Mouse (Mus musculus): ENCODE results near the gene Myl9.
A peak's percentile ranks its signal among the peaks of the same experiment; 100 is the strongest.
"Not testable (repeated sequence)": the region's sequence is repeated elsewhere in the genome, so short reads cannot be mapped to it uniquely, and the experiment has no call there.

Myl9 gene

DNA sequence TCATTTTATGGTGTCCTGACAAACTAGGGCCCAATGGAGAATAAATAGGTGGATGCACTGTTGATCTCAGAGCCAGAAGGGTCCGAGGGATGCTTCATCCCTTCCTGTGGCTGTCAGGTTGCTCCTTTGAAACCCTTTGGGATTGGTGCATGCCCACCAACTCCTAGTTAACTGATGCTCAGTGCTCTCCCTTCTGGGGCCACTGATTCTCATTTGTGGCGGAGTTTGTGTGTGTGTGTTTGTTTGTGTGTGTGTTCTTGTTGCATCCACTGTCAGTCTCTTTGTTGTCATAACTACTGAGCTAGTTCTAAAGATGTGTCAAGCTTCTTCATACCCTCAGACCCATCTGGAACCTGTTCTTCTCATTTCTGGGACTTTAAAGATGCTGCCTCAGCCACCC is 9.7 kb downstream of the Myl9 start:
- DNase-seq (ENCODE audit: low spot score): peak; percentile 38

DNA sequence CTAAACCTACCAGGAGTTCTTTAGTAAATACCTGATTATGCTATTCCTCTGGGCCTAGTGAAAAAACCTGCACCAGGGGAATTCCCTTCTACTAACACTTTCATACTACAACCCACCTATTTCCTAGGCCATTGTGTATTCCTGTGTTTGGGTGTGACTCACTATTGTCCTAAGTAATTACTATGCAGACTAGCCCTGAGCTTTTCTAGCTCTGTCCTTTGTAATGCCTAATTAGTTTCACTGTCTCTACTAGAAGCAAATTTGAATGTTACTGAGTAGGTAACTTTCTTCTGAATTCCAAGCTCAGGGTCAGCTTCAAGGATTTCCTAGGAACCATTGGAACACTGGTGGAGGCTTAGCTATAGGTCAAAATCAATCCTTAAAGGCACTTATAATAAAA is 11.1 kb downstream of the Myl9 start:
- DNase-seq (ENCODE audit: low spot score): not testable (repeated sequence)

DNA sequence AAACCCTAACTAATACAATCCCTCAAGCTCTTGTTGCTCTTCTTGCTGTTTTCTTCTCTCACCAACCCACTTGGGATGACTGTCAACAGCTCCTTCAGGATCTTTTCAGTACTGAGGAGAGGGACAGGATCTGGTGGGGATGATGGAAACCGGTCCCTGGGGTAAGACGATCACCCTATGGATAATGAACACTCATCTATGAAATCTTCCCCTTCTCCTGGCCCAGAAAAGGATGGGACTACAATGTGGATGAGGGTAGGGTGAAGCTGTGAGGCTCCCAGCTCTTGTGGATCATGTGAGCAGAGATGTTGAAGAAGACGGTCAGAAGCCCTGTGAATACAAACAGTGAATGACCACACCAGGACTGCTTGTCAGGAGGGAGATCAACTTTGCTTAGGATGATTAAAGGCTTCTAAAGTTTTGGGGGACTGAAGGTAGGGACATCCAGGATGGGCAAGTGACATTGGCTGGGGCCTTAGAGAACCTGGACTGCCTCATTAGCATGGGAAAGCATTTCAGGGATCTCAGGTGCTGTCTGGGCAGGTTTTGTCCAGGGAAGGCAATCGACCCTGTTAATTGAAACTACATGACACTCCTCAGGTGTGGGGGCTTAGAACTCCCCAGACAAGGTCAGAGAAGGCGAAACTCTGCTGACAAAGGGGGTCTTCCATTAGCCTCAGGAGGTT is 12.0 kb downstream of the Myl9 start:
- DNase-seq (ENCODE audit: low spot score): peak; percentile 26

DNA sequence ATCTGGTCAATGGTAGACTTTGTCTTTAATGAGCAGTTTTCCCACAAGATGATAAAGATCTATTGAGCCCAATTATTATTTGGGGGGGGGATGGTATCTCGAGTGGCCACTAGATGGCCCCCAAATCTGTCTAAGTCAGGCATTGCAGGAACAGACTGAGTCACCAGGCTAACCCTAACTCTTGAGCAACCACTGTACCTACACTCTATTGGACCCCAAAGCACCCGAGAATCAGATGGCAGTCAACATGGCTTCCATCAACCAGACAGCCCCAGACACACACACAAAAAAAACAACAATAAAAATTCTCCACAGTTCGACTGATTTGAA is 12.5 kb downstream of the Myl9 start:
- DNase-seq (ENCODE audit: low spot score): peak; percentile 24

DNA sequence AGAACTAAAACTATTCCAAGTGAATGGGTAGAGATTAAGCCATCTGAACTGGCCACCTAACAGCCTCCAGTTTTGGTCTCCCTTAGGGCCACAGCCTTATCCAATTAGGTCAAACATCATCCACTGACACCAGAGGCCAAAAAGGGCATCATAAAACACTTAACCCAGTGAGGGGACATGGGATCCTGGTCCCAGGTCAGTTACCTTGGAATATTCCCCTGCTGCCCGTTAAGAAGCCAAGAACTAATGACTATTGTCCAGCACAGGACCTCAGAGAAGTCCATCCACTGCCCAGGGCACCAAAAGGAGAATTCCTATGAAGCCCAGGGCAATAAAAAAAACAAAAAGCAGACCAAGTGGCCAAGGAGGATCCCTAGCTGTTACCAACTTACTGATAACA is 13.6 kb downstream of the Myl9 start:
- peak; percentile 30 for DNase-seq (ENCODE audit: low spot score)

DNA sequence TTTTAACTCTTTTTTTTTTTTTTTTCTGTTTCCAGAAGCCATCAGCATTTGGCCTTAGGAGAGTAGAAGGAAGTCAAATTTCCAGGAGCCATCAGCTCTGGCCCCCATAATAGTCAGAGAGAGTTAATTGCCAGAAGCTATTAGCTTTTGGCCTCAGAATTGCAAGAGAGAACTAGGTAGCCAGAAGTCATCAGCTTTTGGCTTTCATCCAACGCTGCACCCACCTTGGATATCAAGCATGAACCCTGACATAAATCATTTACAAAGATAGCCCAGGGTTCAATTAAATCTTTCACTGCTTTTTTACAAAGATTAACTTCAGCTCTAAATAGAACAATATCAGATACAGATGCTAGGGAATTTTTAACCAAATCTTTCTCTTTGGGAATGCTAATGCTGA is 23.3 kb downstream of the Myl9 start:
- DNase-seq (ENCODE audit: low spot score): peak; percentile 14

DNA sequence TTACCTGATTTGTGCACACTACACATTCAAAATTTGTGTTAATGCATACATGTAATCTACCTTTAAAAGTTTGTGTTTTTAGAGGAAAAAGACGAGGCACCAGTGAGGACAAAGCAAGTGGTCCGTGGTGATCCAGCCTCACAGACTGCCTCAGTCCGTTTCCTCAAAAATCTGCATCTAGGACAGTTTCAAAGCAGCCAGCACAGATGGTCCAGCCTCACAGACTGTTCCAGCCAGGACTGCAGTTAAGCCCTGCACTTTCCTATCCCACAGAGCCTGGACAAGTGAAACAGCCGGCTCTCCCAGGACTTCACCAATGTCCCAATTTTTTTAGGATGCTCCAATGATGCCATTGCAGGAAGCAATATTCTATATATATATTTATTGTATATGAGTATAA is 25.8 kb downstream of the Myl9 start:
- peak; percentile 34 for DNase-seq (ENCODE audit: low spot score)

DNA sequence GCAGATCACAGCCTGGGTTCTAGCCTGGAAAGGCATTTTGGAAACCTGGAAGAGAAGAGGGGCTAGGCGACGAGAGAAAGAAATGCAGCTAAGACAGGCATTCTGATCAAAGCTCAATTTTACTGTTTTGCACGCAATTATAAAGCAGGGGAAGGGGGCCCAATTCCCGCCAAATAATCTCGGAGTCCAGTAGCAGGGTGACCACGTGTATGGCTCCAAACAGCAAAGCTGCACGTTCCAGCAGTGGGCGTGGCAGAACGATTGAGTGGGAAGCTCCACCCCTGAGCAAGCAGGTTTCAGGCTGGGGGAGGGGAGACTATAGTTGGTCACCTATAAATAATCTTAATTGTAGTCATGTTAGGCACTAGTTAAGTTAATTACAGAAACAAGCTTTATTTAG is 26.9 kb downstream of the Myl9 start:
- DNase-seq (ENCODE audit: low spot score): peak; percentile 37

DNA sequence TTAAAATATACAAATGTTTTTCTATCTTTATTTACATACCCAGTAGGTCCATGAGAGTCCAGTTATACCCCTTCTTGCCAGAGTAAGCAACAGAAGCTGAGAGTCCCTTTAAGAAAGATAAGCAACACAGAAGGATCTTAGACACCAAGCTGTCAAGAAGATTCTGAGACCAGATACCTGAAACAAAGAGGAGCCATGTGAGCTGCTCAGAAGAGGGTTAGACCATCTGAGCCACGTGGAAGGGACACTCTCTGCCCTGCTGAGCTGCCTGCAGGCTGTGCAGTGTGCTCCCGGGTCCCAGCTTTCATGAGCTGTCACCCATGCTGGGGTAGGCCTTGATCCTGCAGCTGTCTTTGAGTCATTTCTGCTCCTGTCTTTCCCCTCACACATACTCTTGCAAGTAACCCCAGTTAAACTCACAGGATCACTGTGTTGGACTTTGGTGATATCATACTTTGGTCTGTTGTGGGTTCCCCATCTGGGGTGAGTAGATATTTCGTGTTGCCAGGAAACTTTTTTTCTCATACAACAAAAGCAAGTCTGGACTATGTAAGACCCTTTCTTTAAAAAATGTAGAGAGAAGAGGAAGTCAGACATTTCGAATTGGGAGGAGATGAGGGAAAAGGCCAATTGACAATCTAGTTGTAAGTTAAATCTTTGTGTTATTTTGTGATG is 28.6 kb downstream of the Myl9 start:
- DNase-seq (ENCODE audit: low spot score): peak; percentile 13

DNA sequence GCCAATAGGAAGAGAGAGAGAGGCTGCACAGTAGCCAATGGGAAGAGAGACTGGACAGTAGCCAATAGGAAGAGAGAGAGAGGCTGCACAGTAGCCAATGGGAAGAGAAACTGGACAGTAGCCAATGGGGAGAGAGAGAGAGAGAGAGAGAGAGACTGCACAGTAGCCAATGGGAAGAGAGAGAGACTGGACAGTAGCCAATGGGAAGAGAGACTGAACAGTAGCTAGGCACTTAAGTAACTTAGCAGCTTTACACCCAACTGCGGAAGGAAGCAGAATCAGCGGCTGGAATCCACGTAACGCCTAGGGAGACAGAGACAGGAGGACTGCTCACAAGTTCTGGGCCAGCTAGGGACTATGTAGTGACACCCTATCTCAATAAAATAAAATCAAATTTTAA is 29.4 kb downstream of the Myl9 start:
- DNase-seq (ENCODE audit: low spot score): peak; percentile 35

DNA sequence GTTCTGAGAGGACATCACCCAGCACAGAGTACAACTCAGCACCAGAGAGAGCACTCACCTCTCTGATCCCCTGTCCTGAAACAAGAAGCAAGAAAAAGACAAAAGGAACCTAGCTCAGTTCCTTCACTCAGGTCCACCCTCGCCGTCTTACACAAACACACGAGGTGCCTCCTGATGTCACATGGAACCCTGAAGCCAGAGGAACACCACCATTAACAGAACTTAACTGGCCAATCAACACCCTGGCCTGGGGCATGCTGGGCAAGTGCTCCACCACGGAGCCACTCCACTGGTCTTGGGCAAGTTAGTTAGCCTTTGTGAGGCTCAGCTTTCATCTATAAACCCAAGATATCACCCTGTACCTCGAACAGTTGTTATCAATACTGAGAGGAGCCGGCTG is 31.7 kb downstream of the Myl9 start:
- peak; percentile 30 for DNase-seq (ENCODE audit: low spot score)

DNA sequence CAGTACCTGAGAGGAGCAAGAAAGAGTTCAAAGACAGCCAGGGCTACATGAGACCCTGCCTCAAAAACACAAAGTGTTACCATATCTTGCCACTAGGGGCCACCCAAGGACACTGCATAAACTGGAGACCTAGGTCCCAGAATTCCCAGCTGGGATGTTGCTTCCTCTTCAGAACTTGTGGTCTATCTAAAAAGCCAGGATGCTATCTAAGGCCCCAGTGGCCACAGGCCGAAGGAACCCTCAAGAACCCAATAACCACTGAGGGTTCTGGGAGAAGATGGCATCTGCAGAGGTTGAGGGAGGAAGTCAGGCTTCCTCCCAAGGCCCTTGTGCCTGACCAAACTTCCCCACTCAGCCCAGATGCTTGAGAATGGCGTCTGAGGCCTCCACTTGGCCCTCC is 34.4 kb downstream of the Myl9 start:
- peak; percentile 80 for DNase-seq (ENCODE audit: low spot score)

DNA sequence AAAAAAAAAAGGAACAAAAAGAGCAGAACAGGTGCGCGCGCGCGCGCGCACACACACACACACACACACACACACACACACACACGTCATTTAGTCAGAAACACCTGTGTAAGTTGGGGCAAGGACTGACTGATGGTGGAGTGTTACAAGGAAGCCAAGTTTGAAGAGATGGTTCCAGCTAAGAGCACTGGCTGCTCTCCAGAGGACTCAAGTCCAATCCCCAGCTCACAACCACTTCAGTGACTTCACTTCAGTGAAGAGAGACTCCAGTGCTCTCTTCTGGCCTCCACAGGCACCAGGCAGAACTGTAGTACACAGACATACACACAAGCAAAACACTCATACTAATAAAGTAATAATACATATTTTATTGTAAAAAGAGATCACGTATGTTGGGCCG is 35.5 kb downstream of the Myl9 start:
- peak; percentile 39 for DNase-seq (ENCODE audit: low spot score)

DNA sequence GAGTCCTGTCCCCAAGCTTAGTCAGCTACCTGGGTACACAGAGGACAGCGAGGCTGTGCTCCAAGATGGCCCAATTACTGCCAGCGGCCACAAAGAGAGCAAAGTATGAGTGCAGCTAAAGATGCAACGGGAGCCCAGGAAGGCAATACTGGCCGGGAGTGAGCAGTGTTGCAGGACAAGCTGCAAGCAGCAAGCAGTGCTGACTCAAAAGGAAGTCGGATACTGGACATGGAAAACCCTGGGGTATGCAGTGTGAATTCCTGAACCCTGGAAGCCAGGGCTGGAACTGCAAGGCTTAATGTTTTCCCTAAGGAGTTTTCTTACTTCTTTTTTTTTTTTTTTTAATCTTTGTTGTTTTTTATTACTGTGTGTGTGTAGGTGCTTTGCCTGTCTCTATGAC is 36.3 kb downstream of the Myl9 start:
- no peak for DNase-seq (ENCODE audit: low spot score)

DNA sequence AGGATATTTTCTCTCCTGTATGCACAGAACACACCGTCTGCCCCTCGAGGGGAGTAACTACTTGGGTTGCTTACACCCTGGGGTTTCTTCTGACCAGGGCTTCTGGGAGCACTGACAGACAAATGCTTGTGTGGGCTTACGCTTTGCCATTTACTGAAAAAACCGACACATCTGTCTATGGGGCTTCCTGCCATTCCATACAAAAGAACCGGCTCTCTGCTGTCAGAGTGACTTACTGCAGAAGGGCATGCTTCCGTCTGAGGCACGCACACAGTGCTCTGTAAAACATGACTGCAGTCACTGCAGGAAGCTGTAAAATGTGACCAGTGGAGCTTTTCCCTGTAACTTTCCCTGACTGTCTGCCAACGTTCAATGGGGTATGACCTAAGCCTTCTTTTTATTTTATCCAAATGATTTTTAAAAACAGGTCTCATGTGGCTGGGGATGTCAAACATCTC is 39.2 kb downstream of the Myl9 start:
- DNase-seq (ENCODE audit: low spot score): peak; percentile 35

DNA sequence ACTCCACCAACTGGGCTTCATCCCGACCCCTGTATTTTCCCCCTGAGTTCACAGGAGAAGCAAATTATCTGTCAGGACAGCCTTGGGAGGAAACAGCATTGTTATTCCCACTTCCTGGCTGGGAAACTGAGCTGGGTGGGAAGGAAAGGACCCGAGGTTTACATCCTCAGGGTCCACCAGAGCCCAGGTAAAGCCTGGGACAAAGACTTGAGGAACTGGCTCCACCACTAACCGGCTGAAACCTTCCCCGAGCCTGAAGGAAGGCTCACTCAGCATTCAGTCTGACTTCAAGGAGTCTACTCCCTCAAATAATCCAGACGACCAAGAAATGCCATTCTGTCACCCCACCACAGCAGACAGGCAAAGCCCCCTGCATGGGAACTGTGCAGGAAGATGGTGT is 39.7 kb downstream of the Myl9 start:
- DNase-seq (ENCODE audit: low spot score): peak; percentile 32

DNA sequence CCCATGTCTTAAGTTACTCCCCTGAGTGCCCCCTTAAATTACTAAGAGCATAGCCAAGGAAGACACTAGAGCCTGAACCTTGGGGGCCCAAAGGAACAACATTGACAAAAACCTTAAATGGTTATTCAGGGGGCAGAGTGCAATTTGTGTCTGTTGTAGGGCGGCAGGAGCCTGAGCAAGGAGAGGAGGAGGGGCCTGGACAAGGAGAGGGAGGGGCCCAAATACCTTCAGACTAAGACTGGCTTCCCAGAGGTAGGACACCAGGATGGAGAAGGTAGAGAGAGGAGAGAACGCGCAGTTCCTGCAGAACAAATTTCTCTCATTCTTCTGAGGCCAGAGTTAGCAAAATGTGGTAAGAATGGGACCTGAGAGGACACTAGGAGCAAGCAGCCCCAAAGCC is 40.2 kb downstream of the Myl9 start:
- DNase-seq (ENCODE audit: low spot score): peak; percentile 28

DNA sequence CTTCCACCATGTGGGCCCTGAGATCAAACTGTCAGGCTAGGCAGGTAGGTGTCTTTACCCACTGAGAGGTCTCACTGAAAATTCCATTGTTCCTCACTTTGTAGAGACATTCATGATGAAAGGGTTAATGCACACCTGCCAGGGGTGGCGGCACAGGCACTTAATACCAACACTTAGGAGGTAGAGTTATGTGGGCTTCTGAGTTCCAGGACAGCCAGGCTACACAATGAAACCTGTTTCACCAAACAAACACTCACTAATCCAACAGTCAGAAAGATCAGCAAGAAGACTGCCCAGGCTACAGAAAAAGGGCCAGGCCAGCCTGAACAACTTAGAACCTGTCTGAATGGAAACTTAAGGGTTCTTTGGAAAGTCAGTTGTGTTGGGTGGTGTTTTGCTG is 40.9 kb downstream of the Myl9 start:
- DNase-seq (ENCODE audit: low spot score): no peak

DNA sequence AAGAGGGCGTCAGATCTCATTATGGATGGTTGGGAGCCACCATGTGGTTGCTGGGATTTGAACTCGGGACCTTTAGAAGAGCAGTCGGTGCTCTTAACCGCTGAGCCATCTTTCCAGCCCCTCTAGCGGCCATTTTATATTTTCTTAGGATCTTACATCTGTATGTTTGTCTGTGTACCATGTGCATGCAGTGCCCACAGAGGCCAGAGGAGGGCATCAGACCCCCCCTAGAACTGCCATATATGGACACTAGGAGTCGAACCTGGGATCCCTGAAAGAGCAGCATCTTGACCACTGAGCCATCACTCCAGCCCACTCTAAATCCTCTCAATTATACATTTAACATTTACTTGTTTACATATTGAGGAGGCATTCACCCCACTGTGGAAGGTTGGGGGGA is 49.9 kb downstream of the Myl9 start:
- not testable (repeated sequence) for DNase-seq (ENCODE audit: low spot score)

Measured in testis, postnatal 10 days (tissue).